Mouse (Mus musculus) embryo, embryonic 10.5 days (tissue): ENCODE measurements around the gene Fiz1.
"Not testable (repeated sequence)": the region's sequence is repeated elsewhere in the genome, so short reads cannot be mapped to it uniquely, and the experiment has no call there.

Experiments used
- DNase-seq: peaks from one replicate; pipeline ENCODE4 v3.0.0-alpha.2; 2015; ENCODE audit warnings: low spot score

Gene Fiz1

DNA sequence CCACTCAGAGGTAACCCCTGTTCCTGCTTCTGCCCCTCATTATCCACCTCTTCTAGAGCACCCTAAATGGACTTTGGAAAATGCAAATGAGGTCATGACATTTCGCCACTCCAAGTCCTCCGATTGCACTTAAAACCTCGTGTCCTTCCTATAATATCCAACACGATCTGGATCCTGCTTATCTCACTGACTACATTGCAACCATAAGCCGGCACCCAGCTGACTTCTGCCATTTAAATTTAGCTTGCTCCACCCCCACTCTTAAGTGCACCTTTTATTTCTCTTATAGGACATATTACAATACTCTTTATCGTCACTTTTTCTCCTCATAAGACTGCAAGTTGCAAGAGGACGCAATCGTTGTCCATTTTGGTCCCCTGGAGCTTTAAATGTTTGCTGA is 23.0 kb upstream of the Fiz1 start:
- no peak for DNase-seq

DNA sequence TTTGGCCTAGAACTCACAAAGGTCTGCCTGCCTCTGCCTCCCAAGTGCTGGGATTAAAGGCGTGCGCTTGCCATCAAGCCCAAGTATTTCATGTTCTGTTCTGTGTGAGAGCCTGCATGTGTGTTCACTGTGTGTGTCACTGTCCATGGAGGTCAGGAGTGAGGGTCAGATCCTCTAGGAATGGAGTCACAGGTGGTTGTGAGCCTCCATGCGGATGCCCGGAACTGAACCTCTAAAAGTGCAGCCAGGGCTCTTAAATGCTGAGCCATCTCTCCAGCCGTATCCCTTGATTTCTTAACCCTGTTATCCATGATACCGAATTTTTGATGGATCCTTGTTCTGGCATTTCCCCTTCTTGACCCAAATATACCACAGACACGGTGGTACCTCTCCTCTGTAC is 22.5 kb upstream of the Fiz1 start:
- no peak for DNase-seq

DNA sequence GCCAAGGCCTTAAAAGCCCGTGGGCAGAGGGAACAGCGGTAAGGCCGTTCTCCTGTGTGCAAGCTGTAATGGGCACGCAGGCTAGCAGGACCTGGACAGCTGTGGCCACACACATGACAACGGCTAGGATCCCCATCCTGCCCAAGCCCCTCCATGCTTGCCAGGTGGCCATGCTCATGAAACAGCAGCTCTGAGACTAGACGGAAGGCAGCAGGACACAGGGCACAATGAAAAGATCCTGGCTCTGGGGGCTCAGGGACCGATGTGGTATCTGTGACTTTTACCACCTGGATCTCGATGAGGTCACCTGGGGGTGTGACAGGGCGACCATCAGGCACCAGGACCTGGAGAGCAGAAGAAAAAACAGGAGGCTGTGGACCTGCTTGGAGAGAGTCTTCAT is 21.6 kb upstream of the Fiz1 start:
- DNase-seq: no peak

DNA sequence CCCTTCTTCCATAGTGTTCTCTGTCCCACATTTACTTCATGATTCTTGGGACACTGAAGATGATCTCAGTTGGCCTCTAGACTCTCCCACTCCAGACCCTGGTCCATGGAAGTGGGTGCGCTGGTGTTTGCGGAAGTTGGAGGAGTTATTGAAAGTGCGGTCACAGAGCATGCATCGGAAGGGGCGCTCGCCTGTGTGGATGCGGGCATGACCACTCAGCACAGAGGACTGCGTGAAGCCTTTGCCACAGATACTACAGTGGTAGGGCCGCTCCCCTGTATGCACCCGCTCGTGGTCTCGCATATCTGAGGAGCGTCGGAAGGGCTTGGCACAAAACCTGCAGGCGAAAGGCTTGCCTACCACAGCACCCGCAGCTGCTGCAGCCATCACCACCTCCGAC is 21.1 kb upstream of the Fiz1 start:
- no peak for DNase-seq

DNA sequence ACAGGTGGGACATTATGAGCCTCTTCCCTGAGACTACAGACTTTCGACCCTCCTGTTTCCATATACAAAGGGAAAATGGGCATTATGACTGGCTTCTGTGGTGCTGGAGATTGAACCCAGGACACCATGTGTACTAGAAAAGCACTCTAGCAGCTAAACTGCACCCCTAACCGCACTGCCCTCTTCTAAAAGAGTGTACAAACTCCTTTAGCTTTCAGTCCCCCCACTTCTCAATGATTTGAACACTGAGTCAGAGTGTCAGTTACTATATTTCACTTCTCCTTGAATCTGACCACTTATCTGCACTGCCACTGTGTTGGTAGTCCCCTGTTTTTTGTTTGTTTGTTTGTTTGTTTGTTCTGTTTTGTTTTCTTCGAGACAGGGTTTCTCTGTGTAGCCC is 19.3 kb upstream of the Fiz1 start, which contains the start of gene 4632433K11Rik:
TSS of gene 4632433K11Rik (plus strand) at position 301 of the 400 bp plus-strand sequence.
- DNase-seq: no peak

DNA sequence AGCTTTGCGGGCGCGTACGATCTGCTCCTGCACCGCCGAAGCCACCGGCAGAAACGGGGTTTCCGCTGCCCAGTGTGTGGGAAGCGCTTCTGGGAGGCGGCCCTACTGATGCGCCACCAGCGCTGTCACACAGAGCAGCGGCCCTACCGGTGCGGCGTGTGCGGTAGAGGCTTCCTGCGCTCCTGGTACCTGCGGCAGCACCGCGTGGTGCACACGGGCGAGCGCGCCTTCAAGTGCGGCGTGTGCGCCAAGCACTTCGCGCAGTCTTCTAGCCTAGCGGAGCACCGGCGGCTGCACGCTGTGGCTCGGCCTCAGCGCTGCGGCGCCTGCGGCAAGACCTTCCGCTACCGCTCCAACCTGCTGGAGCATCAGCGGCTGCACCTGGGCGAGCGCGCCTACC is 17.0 kb upstream of the Fiz1 start:
- DNase-seq: no peak

DNA sequence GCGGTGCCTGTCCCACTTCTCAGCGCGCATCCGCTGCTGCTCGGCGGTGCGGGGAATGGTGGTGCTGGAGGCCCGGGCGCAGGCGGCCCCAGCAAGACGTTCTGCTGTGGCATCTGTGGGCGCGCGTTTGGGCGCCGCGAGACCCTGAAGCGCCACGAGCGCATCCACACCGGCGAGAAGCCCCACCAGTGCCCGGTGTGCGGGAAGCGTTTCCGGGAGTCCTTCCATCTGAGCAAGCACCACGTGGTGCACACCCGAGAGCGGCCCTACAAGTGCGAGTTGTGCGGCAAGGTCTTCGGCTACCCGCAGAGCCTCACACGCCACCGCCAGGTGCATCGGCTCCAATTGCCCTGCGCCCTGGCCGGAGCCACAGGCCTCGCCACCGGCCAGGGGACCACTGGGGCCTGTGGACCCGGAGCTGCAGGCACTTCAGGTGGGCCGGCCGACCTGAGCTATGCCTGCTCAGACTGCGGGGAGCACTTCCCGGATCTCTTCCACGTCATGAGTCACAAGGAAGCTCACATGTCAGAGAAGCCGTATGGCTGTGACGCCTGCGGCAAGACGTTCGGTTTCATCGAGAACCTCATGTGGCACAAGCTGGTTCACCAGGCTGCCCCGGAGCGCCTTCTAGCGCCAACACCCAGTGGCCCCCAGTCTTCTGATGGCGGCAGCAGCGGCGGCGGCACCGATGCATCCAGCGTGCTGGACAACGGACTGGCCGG is 16.2 kb upstream of the Fiz1 start:
- DNase-seq: no peak

DNA sequence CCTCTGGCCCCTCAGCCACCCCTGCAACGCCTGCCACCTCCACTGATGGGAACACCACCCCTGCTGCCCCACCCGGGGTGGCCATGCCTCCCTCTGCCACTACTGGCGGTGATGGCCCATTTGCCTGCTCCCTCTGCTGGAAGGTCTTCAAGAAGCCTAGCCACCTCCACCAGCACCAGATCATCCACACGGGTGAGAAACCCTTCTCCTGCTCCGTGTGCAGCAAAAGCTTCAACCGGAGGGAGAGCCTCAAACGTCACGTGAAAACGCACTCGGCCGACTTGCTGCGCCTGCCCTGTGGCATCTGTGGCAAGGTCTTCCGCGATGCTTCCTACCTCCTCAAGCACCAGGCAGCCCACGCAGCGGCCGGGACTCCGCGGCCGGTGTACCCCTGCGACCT is 15.4 kb upstream of the Fiz1 start:
- no peak for DNase-seq

DNA sequence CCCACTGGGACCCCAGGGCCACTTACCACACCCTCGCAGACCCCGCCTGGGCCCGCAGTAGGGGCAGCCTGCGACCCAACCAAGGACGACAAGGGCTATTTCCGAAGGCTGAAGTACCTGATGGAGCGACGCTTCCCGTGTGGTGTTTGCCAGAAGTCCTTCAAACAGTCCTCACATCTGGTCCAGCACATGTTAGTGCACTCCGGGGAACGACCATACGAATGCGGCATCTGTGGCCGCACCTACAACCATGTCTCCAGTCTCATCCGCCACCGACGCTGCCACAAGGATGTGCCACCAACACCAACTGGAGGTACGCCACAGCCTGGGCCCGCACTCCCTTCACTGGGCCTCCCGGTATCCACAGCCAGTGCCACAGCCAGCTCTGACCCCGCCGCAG is 15.0 kb upstream of the Fiz1 start:
- DNase-seq: no peak

DNA sequence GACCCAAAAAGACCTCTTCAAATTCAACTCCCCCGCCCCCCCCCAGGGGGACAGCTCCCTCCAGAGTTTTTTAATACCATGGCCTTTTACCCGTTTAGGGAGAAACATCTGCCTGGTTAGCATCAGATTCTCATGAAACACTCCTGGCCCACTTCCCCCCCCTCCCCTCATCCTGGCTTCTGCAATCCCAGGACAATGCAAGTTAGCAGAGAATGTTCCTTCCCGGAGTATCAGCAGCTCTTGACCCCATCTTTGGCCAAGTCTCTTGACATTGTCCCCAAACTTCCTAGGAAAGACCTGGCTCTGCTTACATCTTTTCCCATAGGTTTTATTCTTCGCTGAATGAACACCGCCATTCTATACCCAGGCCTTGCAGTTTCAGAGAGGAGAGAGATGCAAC is 6.7 kb upstream of the Fiz1 start:
- no peak for DNase-seq

DNA sequence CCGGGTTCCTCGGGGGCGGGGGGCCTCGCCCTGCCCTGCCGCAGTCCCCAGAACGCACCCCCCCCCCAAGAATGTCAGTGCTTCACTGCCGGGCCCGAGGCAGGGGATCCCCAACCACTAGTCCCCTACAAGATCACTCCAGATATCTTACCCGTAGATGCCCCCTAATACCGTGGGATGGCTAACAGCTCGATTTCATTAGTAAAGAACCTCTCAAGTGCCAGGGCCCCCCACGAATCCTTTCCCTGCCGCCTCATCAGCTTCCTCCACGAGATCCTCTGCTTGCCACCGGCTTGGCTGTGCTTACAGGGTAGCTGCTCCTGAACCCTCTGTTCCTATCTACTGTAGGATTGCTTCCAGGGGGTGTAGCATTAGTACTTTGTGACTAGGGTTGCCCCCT is 6.2 kb upstream of the Fiz1 start:
- peak; percentile 47 for DNase-seq

DNA sequence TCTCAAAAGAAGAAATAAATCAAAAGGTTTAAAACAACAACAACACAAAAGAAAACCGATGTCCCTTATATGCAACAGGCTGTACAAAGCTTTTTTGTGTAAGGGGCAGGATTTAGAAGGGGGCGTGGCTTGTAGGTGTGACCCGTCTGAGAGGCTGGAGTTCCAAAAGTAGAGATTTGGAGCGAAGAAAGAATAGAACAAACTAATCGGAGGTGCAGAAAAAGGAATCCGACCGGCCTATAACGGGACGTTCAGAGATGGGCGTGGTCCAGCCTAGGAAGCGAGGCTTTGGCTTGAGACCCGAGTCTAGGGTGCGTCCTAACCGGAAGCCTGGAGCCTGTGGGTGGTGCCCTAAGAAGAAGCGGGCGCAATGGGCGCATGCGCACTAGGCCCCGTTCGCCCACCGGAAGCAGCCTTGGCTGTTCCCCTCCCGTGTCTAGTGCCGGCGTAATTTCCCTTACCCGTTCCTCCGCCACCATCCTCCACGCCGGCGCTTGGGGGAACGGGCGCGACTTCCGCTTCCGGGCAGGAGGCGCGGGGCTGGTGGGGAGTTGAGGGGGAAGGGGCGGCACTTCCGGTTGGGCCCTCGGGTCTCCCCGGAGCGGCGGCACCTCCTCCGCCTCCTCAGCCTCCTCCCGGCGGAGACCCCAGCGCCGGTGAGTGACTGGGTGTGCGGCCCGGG is 5.6 kb upstream of the Fiz1 start, which contains the start of the genes Zfp865 and Ccdc106:
TSS of gene Zfp865 (plus strand) at position 377 of the 682 bp plus-strand sequence.
TSS of gene Ccdc106 (plus strand) at position 554 of the 682 bp plus-strand sequence.
- DNase-seq: peak; percentile 99

DNA sequence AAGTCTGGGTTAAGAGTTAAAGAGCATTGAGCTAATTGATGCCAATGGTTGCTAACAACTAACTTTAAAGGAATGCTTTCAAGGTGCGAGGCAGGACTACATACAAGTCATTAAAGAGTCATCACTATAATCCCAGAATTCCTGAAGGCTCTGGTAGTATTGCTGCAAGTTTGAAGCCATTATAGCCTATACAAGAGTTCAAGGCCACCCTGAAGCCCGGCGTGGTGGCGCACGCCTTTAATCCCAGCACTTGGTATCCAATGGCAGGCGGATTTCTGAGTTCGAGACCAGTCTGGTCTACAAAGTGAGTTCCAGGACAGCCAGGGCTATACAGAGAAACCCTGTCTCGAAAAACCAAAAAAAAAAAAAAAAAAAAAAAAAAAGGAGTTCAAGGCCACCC is 5.1 kb upstream of the Fiz1 start:
- DNase-seq: not testable (repeated sequence)

DNA sequence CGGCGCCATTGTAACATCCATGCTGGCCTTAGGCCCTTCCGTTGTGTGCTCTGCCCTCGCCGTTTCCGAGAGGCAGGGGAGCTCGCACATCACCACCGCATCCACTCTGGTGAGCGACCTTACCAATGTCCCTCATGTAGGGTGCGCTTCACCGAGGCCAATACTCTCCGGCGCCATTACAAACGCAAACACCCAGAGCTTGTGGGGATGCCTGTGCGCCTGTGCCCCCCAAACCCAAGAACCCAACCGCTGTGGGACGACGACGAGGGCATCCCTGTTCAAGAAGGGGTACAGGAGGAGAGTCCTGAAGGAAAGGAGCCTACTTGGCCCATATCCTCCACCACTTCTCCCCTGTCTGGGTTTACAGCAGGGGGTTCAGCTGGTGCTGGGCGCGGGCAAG is 3.4 kb upstream of the Fiz1 start:
- DNase-seq: no peak

DNA sequence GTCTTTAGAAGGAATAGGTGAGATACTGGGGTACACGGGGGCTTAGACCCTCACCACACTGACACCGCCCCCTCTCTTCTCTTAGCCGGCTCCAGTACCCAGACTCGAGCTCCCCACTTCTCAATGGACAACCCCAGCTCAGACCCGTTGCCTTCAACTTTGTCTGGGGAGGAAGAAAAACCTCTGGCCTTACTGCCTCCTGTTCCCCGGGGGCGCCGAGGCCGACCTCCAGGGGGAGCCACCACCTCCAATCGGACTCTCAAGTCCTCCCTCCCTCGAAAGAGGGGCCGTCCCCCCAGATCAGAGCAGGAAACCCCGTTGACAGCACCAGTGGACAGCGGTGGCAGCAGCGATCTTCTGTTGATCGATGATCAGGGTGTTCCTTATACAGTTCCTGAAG is 2.9 kb upstream of the Fiz1 start:
- DNase-seq: no peak

DNA sequence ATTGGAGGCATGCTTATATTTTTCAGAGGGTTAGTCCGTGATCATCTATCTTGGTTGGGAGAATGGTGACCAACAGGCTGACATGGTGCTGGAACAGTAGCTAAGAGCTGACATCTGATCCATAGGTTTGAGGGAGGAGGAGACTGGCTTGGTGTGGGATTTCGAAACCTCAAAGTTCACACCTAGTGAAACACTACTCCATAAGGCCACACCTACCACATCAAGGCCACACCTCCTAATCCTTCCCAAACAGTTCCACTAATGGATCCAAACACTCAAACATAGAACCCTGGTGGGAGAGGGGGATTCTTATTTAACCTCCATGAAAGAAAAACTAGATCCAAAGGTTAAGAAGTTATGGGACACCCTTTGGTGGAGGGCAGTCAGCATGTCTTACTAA is 2.4 kb upstream of the Fiz1 start:
- DNase-seq: no peak

DNA sequence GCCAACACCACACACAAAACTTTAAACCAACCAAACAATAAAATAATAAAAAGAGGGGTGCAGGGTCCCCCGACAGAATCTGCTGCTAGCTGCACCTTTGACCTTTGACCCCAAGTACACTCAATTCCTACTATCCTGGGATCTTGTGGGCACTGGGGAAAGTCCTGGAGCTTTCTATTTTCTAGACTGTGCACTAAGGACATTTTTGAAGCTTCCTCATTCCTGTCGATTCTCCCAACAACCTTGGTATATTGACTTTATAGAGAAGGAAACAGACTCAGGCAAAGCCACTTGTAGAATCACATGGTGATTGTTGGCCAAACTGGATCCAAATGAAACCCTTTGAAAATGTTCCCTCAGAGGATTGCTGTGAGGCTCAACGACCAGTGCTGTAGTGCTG is 1.6 kb upstream of the Fiz1 start:
- DNase-seq: peak; percentile 19

DNA sequence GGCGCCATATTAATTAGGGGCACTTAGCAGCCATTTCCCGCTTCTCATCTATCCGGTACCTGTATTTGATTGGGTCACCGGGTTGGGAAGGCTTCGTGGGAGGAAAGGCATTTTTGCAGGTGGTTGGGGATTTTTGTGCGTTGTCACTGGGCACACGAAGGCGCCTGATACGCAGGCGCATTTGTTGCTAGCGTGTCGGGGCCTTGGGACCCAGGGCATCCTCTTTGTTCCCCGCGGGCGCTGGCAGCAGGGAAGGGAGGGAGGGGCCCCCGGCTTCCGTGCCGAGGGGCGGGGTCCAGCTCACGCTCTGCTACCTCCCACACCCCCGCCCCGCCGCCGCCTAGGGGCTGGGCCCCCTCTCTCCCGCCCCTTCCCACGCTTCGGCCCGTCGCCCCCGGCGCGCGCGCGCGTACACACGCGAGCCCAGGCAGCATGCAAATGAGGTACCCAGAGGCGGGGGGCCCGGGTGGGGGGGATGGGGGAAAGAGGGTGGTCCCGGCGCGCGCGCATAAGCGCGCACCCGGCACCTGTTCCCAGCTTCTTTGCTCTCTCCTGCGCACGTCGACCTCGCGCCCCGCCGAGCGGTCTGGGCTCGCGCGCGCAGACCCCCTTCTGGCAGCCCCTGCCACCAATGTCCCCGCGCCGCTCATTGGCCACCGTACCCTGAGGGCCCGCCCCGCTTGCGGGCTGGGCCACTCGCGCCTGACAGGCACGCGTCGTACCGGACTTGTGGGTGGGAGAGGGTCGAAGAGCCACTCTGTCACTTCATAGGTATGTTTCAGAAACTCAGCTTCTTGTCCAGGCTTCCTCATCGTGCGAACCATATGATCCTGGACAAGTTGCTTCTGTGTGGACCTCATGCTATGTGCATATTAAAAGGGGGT is 863 bp upstream of the Fiz1 start, which contains the start of gene Gm44973:
TSS of gene Gm44973 (plus strand) at position 379 of the 884 bp plus-strand sequence.
- peak; percentile 94 for DNase-seq

DNA sequence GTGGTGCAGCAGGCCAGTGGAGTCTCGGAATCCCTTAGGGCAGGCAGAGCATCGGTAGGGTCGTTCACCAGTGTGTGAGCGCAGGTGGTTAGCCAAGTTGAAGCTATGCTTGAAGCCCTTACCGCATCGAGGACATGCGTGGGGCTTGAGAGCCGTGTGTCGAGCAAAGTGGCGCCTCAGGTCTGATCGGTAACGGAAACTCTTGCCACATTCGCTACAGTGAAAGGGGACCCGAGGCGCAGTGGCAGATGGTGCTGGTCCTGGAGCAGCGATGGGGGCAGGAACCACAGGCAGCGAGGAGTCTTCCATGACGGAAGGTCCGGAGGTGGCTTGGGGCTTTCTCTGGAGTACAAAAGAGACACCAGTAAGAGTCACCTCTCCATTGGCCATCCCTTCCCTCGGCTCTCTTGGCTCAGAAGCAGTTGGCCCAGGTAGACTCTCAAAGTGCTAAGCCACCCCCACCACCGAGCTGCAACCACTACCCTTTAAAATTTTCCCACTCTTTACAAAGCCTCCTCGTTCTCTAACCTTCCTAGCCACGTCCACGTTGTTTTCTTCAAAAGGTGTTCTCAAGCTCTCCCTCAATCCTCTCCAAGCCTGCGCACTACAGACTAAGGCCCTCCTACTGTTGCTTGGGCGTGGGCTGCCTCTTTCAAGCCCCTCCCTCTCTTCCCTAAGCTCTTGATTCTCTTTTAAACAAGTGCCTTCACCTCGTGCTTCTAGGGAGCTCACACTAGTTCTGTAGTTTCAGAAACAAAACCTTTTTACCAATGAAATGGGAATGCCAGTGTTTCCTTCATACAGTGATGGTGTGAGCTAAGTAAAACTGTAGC is 1.6 kb downstream of the Fiz1 start:
- DNase-seq: no peak

DNA sequence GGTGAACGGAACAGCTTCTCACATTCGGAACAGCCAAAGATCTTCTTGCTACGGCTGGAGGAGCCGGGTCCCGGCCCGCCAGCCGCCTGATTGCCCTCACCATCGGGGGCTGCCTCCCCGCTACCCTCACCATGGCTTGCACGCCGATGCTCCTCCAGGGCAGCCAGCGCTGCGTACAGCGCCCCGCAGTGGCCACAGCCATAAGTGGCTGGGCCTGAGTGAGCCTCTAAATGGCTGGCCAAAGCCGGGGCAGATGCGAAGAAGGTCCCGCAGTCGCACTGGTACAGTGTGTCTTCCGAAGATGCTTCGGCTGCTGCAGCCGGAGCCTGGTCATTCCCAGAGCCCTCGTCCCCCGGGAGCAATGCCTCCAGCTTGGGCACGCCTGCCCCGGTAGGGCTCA is 6.3 kb downstream of the Fiz1 start:
- DNase-seq: no peak

DNA sequence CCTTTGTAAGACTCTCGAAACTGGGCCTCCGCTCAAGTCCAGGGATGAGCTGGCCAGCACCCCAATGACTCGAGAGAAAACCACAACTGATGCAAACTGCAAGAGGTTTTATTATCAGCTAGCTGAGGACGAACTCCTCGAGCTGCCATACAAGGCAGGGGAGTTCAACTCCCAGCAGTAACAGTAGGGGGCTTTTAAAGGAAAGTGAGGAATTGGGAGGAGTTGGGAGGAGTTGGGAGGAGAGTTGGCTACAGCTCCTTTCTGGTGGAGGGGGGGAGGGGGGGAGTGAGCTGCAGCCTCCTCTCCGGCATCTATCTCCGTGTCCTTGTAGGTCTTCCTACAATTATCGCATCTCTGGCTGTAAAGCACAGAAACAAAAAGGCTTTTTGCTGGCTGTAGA is 11.6 kb downstream of the Fiz1 start:
- not testable (repeated sequence) for DNase-seq

DNA sequence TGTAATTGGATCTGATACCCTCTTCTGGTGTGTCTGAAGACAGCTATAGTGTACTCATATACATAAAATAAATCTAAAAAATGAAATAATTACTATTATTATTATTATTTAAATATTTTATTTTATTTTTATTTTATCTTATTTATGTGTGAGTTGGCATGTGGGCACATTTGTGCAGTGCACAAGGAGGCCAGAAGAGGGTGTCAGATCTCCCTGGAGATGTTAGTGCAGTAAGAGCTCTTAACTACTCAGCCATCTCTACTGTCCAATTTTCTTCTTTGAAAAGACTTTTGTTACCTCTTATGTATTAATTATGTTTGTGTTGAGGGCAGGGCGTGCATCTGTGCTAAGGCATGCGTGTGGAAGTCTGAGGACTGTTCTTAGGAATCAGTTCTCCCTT is 14.6 kb downstream of the Fiz1 start:
- DNase-seq: no peak
